ENCODE assay signal across 8 mouse cellular contexts in genomic region chr2:156439666-156440462, GRCm38 (mm10). TPM values are rescaled to one million over a fixed set of nuclear protein-coding genes. Genes with fewer than 3 reads are reported as not detected.
DNase-seq lines count a peak whose midpoint lies in the region; ATAC-seq and TF ChIP-seq lines count a peak whose summit lies in the region.

No protein-coding gene starts in this region.

- no peak for TF ChIP-seq POLR2A in heart, adult 2 months (IDR thresholded peaks at IDR 0.05; ENCODE audit: insufficient read depth, low read depth, low read length)
- TF ChIP-seq POLR2A in thymus, adult 2 months (IDR thresholded peaks at IDR 0.05; ENCODE audit: control insufficient read depth, extremely low read depth, insufficient read depth, low read length, poor library complexity): no peak

- TF ChIP-seq EP300 in heart, adult 2 months (IDR thresholded peaks at IDR 0.05; ENCODE audit: insufficient read depth, low read depth, low read length): no peak
- no peak for TF ChIP-seq EP300 in liver, postnatal 0 days (IDR thresholded peaks at IDR 0.05; ENCODE audit: low read depth)

- H3K4me1 ChIP-seq in heart, adult 2 months (ENCODE audit: control insufficient read depth, insufficient read depth, low read length): no peaks in the 10 kb centered on the region; the same call in 1 of the 2 replicates
- peaks cover 34% of the 10 kb centered on the region for H3K4me1 ChIP-seq in embryonic facial prominence, embryonic 12.5 days
- peaks cover 10% of the 10 kb centered on the region for H3K4me1 ChIP-seq in liver, postnatal 0 days (ENCODE audit: insufficient read depth)
- H3K4me1 ChIP-seq in thymus, adult 2 months (replicated peaks; ENCODE audit: control insufficient read depth, insufficient read depth, low read length): peaks cover 5% of the 10 kb centered on the region; the same call in 1 of the 2 replicates

- peak overlapping the region; percentile 21 for H3K4me2 ChIP-seq in embryonic facial prominence, embryonic 12.5 days (replicated peaks)
- peak overlapping the region; percentile 40 for H3K4me2 ChIP-seq in liver, postnatal 0 days (ENCODE audit: low read depth, low read length)

- H3K27ac ChIP-seq in heart, adult 2 months: no peak overlapping the region
- peak overlapping the region; percentile 81 for H3K27ac ChIP-seq in embryonic facial prominence, embryonic 12.5 days
- peak overlapping the region; percentile 71 for H3K27ac ChIP-seq in liver, postnatal 0 days (ENCODE audit: low read depth)
- no peak overlapping the region for H3K27ac ChIP-seq in thymus, adult 2 months (ENCODE audit: control insufficient read depth, insufficient read depth, low read length)

- DNase-seq in heart, adult 2 months: peak; percentile 23 to 34
- no peak for DNase-seq in heart, adult 9 months (ENCODE audit: low spot score in 2 of 2)
- DNase-seq in kidney, adult 18-20 months: peak; percentile 51
- peak; percentile 70 for DNase-seq in liver, postnatal 0 days
- no peak for DNase-seq in thymus, adult 2 months
- DNase-seq in gastrocnemius, adult 8-10 months (ENCODE audit: low spot score in 2 of 2): no peak
- no peak for DNase-seq in ovary, adult 18-20 months (ENCODE audit: low spot score)

- H3K27me3 ChIP-seq in heart, adult 2 months (ENCODE audit: control insufficient read depth, insufficient read depth, low read length): no peaks in the 10 kb centered on the region
- H3K27me3 ChIP-seq in embryonic facial prominence, embryonic 12.5 days: no peaks in the 10 kb centered on the region
- no peaks in the 10 kb centered on the region for H3K27me3 ChIP-seq in liver, postnatal 0 days (ENCODE audit: insufficient read depth, low read length)
- no peaks in the 10 kb centered on the region for H3K27me3 ChIP-seq in thymus, adult 2 months (ENCODE audit: control insufficient read depth, insufficient read depth, low read length)

- H3K9me3 ChIP-seq in embryonic facial prominence, embryonic 12.5 days: no peaks in the 10 kb centered on the region
- H3K9me3 ChIP-seq in liver, postnatal 0 days (ENCODE audit: low read length): no peaks in the 10 kb centered on the region

- no peaks in the 10 kb centered on the region for H3K79me2 ChIP-seq in heart, adult 2 months (replicated peaks; ENCODE audit: control insufficient read depth, insufficient read depth, low read length)

- ATAC-seq in embryonic facial prominence, embryonic 12.5 days (ENCODE audit: insufficient number of reproducible peaks, insufficient read depth, low FRiP score, low TSS enrichment): peak; percentile 75
- peak; percentile 90 for ATAC-seq in liver, postnatal 0 days

- WGBS in heart, adult 2 months: 20% methylated on average over 11 of the region's 11 CpGs
- WGBS in embryonic facial prominence, embryonic 12.5 days: 11% methylated on average over 11 of the region's 11 CpGs
- WGBS in liver, postnatal 0 days (ENCODE audit: insufficient replicate concordance): 41% methylated on average over 11 of the region's 11 CpGs
- whole genome bisulfite sequencing in thymus, adult 2 months: 75% methylated on average over 11 of the region's 11 CpGs

- no peak for TF ChIP-seq CTCF in heart, adult 2 months (IDR thresholded peaks at IDR 0.05)
- no peak for TF ChIP-seq CTCF in liver, postnatal 0 days (IDR thresholded peaks at IDR 0.05; ENCODE audit: low read depth)
- TF ChIP-seq CTCF in thymus, adult 2 months (IDR thresholded peaks at IDR 0.05; ENCODE audit: borderline replicate concordance, control insufficient read depth, extremely low read depth, insufficient read depth, low read length, poor library complexity): no peak

- intact Hi-C loops in heart, adult 2 months (cut with DNase I): no loop called here

- H3K4me3 ChIP-seq in heart, adult 2 months: no peak overlapping the region
- no peak overlapping the region for H3K4me3 ChIP-seq in embryonic facial prominence, embryonic 12.5 days
- H3K4me3 ChIP-seq in liver, postnatal 0 days (ENCODE audit: low read depth, low read length): no peak overlapping the region
- no peak overlapping the region for H3K4me3 ChIP-seq in thymus, adult 2 months (ENCODE audit: control insufficient read depth, insufficient read depth, low read length)

- H3K9ac ChIP-seq in heart, adult 2 months (ENCODE audit: low read depth, low read length): no peak overlapping the region
- no peak overlapping the region; the same call in 1 of the 2 replicates for H3K9ac ChIP-seq in embryonic facial prominence, embryonic 12.5 days
- H3K9ac ChIP-seq in liver, postnatal 0 days (replicated peaks): no peak overlapping the region

- no peaks in the 10 kb centered on the region for H3K36me3 ChIP-seq in heart, adult 2 months (ENCODE audit: control insufficient read depth, insufficient read depth, low read length)
- H3K36me3 ChIP-seq in embryonic facial prominence, embryonic 12.5 days: peaks cover under 1% of the 10 kb centered on the region; the same call in 1 of the 2 replicates
- H3K36me3 ChIP-seq in liver, postnatal 0 days (replicated peaks; ENCODE audit: insufficient read depth, low read length): 0 out of 2 replicates have a peak, but pooled peaks cover 2% of the 10 kb centered on the region
- H3K36me3 ChIP-seq in thymus, adult 2 months (ENCODE audit: control insufficient read depth, insufficient read depth, low read length): no peaks in the 10 kb centered on the region

RNA-seq across cellular contexts. Expression of gene Epb41l1, which starts 19.2 kb away (rescaled TPM):
- total RNA-seq in heart, adult 2 months (2021): 1 to 10 TPM; 7.3 to 8.2 TPM
- 7.6 and 7.8 TPM in 2 replicates for polyA plus RNA-seq in heart, adult 2 months (2012; rRNA removed)
- polyA plus RNA-seq in embryonic facial prominence, embryonic 12.5 days (2016; fragmentation: Nextera tagmentation; extraction: Ambion mirVana): 3.6 TPM in 2 replicates
- polyA plus RNA-seq in liver, postnatal 0 days (2015; fragmentation: Nextera tagmentation; extraction: Ambion mirVana): 0.49 and 0.51 TPM in 2 replicates
- polyA plus RNA-seq in thymus, adult 2 months (2012; rRNA removed): 3.7 and 4.9 TPM in 2 replicates
- total RNA-seq in gastrocnemius, adult 8-10 months (2022): 1 to 10 TPM; 3.0 to 6.0 (median 3.5) TPM

Comparison
In these comparisons a context has a peak if more than half of its experiments do, and no peak if none do; other contexts are left out.
1. DNase-seq: peak in heart, adult 2 months (2 of 2), kidney, adult 18-20 months (single experiment) and liver, postnatal 0 days (single experiment); none in heart, adult 9 months (0 of 2), thymus, adult 2 months (single experiment), gastrocnemius, adult 8-10 months (0 of 2) and ovary, adult 18-20 months (single experiment).
2. H3K27ac ChIP-seq: peak in embryonic facial prominence, embryonic 12.5 days (single experiment) and liver, postnatal 0 days (single experiment); none in heart, adult 2 months (single experiment) and thymus, adult 2 months (single experiment).